Mouse (Mus musculus): ENCODE measurements around the gene Syce1l. TPM values are rescaled to one million over a fixed set of nuclear protein-coding genes. Genes with fewer than 3 reads are reported as not detected.

The Syce1l gene
- polyA plus RNA-seq, 1 experiment from 2014 or later = not detected

GRCm38 (mm10) chr8:113643479-113644210 lies 632 bp downstream of the Syce1l start:
- no peak for ATAC-seq (ENCODE audit: low FRiP score, low TSS enrichment)
- peaks cover 34% of the 10 kb centered on the region for H3K36me3 ChIP-seq (ENCODE audit: control insufficient read depth, insufficient read depth, low read length)
- H3K27me3 ChIP-seq (ENCODE audit: control insufficient read depth, insufficient read depth, low read length) = no peaks in the 10 kb centered on the region
- no peak overlapping the region for H3K9ac ChIP-seq (ENCODE audit: low read depth, low read length)
- H3K4me2 ChIP-seq (replicated peaks; ENCODE audit: low read depth, low read length) = no peak overlapping the region
- H3K9me3 ChIP-seq (ENCODE audit: control insufficient read depth, low read length) = no peaks in the 10 kb centered on the region
- no peak overlapping the region for H3K4me3 ChIP-seq (ENCODE audit: low read length)
- H3K4me1 ChIP-seq (ENCODE audit: control insufficient read depth, insufficient read depth, low read length) = no peaks in the 10 kb centered on the region
- 88% methylated on average over 8 of the region's 8 CpGs for WGBS
- no peak overlapping the region for H3K27ac ChIP-seq (ENCODE audit: low read depth, low read length)

GRCm38 (mm10) chr8:113645220-113645619 lies 2.2 kb downstream of the Syce1l start:
- H3K4me3 ChIP-seq (ENCODE audit: low read length) = no peak overlapping the region
- H3K9me3 ChIP-seq (ENCODE audit: control insufficient read depth, low read length) = no peaks in the 10 kb centered on the region
- H3K27me3 ChIP-seq (ENCODE audit: control insufficient read depth, insufficient read depth, low read length) = no peaks in the 10 kb centered on the region
- H3K36me3 ChIP-seq (ENCODE audit: control insufficient read depth, insufficient read depth, low read length) = peaks cover 20% of the 10 kb centered on the region
- ATAC-seq (ENCODE audit: low FRiP score, low TSS enrichment) = no peak
- H3K4me2 ChIP-seq (replicated peaks; ENCODE audit: low read depth, low read length) = no peak overlapping the region
- H3K9ac ChIP-seq (ENCODE audit: low read depth, low read length) = no peak overlapping the region
- no peak overlapping the region for H3K27ac ChIP-seq (ENCODE audit: low read depth, low read length)
- 69% methylated on average over 5 of the region's 5 CpGs for WGBS
- no peaks in the 10 kb centered on the region for H3K4me1 ChIP-seq (ENCODE audit: control insufficient read depth, insufficient read depth, low read length)

- WGBS = 87% methylated on average over 11 of the region's 12 CpGs
- ATAC-seq (ENCODE audit: low FRiP score, low TSS enrichment) = no peak
- Histone ChIP-seq H3K4me2 (replicated peaks; ENCODE audit: low read depth, low read length) (no peak overlapping the region), H3K27me3 (ENCODE audit: control insufficient read depth, insufficient read depth, low read length) (no peaks in the 10 kb centered on the region), H3K9ac (ENCODE audit: low read depth, low read length) (no peak overlapping the region), H3K4me1 (ENCODE audit: control insufficient read depth, insufficient read depth, low read length) (no peaks in the 10 kb centered on the region), H3K4me3 (ENCODE audit: low read length) (no peak overlapping the region), H3K27ac (ENCODE audit: low read depth, low read length) (no peak overlapping the region), H3K36me3 (ENCODE audit: control insufficient read depth, insufficient read depth, low read length) (no peaks in the 10 kb centered on the region), H3K9me3 (ENCODE audit: control insufficient read depth, low read length) (no peaks in the 10 kb centered on the region)
Observed at GRCm38 (mm10) chr8:113652450-113652849, 9.4 kb downstream of the Syce1l start.

- WGBS = 57% methylated on average over 4 of the region's 4 CpGs
Observed at GRCm38 (mm10) chr8:113653151-113653550, 10.1 kb downstream of the Syce1l start.

GRCm38 (mm10) chr8:113656154-113656553 lies 13.1 kb downstream of the Syce1l start:
- ATAC-seq (ENCODE audit: low FRiP score, low TSS enrichment) = no peak
- WGBS = 87% methylated on average over 5 of the region's 5 CpGs
- no peak overlapping the region for H3K4me3 ChIP-seq (ENCODE audit: low read length)
- H3K4me2 ChIP-seq (replicated peaks; ENCODE audit: low read depth, low read length) = no peak overlapping the region
- H3K36me3 ChIP-seq (ENCODE audit: control insufficient read depth, insufficient read depth, low read length) = no peaks in the 10 kb centered on the region
- no peaks in the 10 kb centered on the region for H3K4me1 ChIP-seq (ENCODE audit: control insufficient read depth, insufficient read depth, low read length)
- no peaks in the 10 kb centered on the region for H3K27me3 ChIP-seq (ENCODE audit: control insufficient read depth, insufficient read depth, low read length)
- H3K27ac ChIP-seq (ENCODE audit: low read depth, low read length) = no peak overlapping the region
- H3K9me3 ChIP-seq (ENCODE audit: control insufficient read depth, low read length) = no peaks in the 10 kb centered on the region
- no peak overlapping the region for H3K9ac ChIP-seq (ENCODE audit: low read depth, low read length)

More at GRCm38 (mm10) chr8:113653151-113653550, 10.1 kb downstream of the Syce1l start:
- Histone ChIP-seq H3K36me3 (ENCODE audit: control insufficient read depth, insufficient read depth, low read length) (no peaks in the 10 kb centered on the region), H3K27me3 (ENCODE audit: control insufficient read depth, insufficient read depth, low read length) (no peaks in the 10 kb centered on the region), H3K9me3 (ENCODE audit: control insufficient read depth, low read length) (no peaks in the 10 kb centered on the region), H3K9ac (ENCODE audit: low read depth, low read length) (no peak overlapping the region), H3K4me2 (replicated peaks; ENCODE audit: low read depth, low read length) (no peak overlapping the region), H3K4me3 (ENCODE audit: low read length) (no peak overlapping the region), H3K27ac (ENCODE audit: low read depth, low read length) (no peak overlapping the region), H3K4me1 (ENCODE audit: control insufficient read depth, insufficient read depth, low read length) (no peaks in the 10 kb centered on the region)
- ATAC-seq (ENCODE audit: low FRiP score, low TSS enrichment) = no peak

GRCm38 (mm10) chr8:113656681-113657298 lies 13.8 kb downstream of the Syce1l start:
- Histone ChIP-seq H3K4me2 (replicated peaks; ENCODE audit: low read depth, low read length) (no peak overlapping the region), H3K36me3 (ENCODE audit: control insufficient read depth, insufficient read depth, low read length) (no peaks in the 10 kb centered on the region), H3K4me3 (ENCODE audit: low read length) (no peak overlapping the region), H3K27ac (ENCODE audit: low read depth, low read length) (no peak overlapping the region), H3K9me3 (ENCODE audit: control insufficient read depth, low read length) (no peaks in the 10 kb centered on the region), H3K27me3 (ENCODE audit: control insufficient read depth, insufficient read depth, low read length) (no peaks in the 10 kb centered on the region), H3K9ac (ENCODE audit: low read depth, low read length) (no peak overlapping the region), H3K4me1 (ENCODE audit: control insufficient read depth, insufficient read depth, low read length) (no peaks in the 10 kb centered on the region)
- ATAC-seq (ENCODE audit: low FRiP score, low TSS enrichment) = no peak
- WGBS = 86% methylated on average over 11 of the region's 11 CpGs

GRCm38 (mm10) chr8:113660128-113660527 lies 17.1 kb downstream of the Syce1l start:
- Histone ChIP-seq H3K9me3 (ENCODE audit: control insufficient read depth, low read length) (no peaks in the 10 kb centered on the region), H3K4me3 (ENCODE audit: low read length) (no peak overlapping the region), H3K36me3 (ENCODE audit: control insufficient read depth, insufficient read depth, low read length) (no peaks in the 10 kb centered on the region), H3K4me2 (replicated peaks; ENCODE audit: low read depth, low read length) (no peak overlapping the region), H3K9ac (ENCODE audit: low read depth, low read length) (no peak overlapping the region), H3K4me1 (ENCODE audit: control insufficient read depth, insufficient read depth, low read length) (no peaks in the 10 kb centered on the region), H3K27ac (ENCODE audit: low read depth, low read length) (no peak overlapping the region), H3K27me3 (ENCODE audit: control insufficient read depth, insufficient read depth, low read length) (no peaks in the 10 kb centered on the region)
- no peak for ATAC-seq (ENCODE audit: low FRiP score, low TSS enrichment)
- WGBS = 84% methylated on average over 1 of the region's 1 CpGs

- no peaks in the 10 kb centered on the region for H3K27me3 ChIP-seq (ENCODE audit: control insufficient read depth, insufficient read depth, low read length)
- peaks cover 4% of the 10 kb centered on the region; the same call in 1 of the 2 replicates for H3K4me1 ChIP-seq (ENCODE audit: control insufficient read depth, insufficient read depth, low read length)
- 7% methylated on average over 2 of the region's 2 CpGs for WGBS
- ATAC-seq (ENCODE audit: low FRiP score, low TSS enrichment) = peak; percentile 74
- no peaks in the 10 kb centered on the region for H3K9me3 ChIP-seq (ENCODE audit: control insufficient read depth, low read length)
- H3K4me3 ChIP-seq (ENCODE audit: low read length) = no peak overlapping the region
- no peaks in the 10 kb centered on the region for H3K36me3 ChIP-seq (ENCODE audit: control insufficient read depth, insufficient read depth, low read length)
- no peak overlapping the region for H3K9ac ChIP-seq (ENCODE audit: low read depth, low read length)
- no peak overlapping the region for H3K4me2 ChIP-seq (replicated peaks; ENCODE audit: low read depth, low read length)
- no peak overlapping the region for H3K27ac ChIP-seq (ENCODE audit: low read depth, low read length)
Observed at GRCm38 (mm10) chr8:113664544-113664943, 21.5 kb downstream of the Syce1l start.

GRCm38 (mm10) chr8:113665036-113665435 lies 22.0 kb downstream of the Syce1l start:
- no peak for ATAC-seq (ENCODE audit: low FRiP score, low TSS enrichment)
- Histone ChIP-seq H3K27me3 (ENCODE audit: control insufficient read depth, insufficient read depth, low read length) (no peaks in the 10 kb centered on the region), H3K27ac (ENCODE audit: low read depth, low read length) (no peak overlapping the region), H3K9me3 (ENCODE audit: control insufficient read depth, low read length) (no peaks in the 10 kb centered on the region), H3K36me3 (ENCODE audit: control insufficient read depth, insufficient read depth, low read length) (no peaks in the 10 kb centered on the region), H3K4me2 (replicated peaks; ENCODE audit: low read depth, low read length) (no peak overlapping the region), H3K4me1 (ENCODE audit: control insufficient read depth, insufficient read depth, low read length) (peaks cover 4% of the 10 kb centered on the region; the same call in 1 of the 2 replicates), H3K9ac (ENCODE audit: low read depth, low read length) (no peak overlapping the region), H3K4me3 (ENCODE audit: low read length) (no peak overlapping the region)
- whole genome bisulfite sequencing = 67% methylated on average over 4 of the region's 4 CpGs
